Mouse (Mus musculus): ENCODE results near the gene Hoxc12.

DNA sequence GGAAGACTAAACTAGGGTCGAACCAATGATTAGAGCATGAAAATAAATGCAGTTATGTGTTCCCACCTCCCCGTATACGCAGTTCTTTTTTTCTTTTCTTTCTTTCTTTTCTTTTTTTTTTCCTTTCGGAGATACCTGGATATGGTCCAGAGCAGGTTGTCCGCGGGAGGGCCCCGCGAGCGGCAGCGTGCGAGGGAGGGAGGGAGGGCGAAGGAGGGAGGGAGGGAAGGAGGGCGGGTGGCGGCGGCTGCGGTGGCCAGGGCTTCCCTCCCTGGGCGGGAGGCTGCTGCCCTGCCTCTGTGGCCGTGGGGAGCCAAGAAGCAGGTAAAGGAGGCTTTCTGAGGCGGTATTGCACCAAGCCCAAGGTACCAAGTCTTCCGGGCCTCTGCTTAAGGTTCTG, 39.6 kb downstream of the Hoxc12 start, which contains the start of gene Hoxc9:
- TF ChIP-seq POLR2A (IDR thresholded peaks at IDR 0.05; ENCODE audit: insufficient read depth, low read depth, low read length): no peak
- TF ChIP-seq CTCF (IDR thresholded peaks at IDR 0.05): no peak
- no peak for TF ChIP-seq EP300 (IDR thresholded peaks at IDR 0.05; ENCODE audit: insufficient read depth, low read depth, low read length)
